Mouse (Mus musculus) kidney, postnatal 36 days (tissue): ENCODE measurements around the gene Arhgef10l.
"Not testable (repeated sequence)": the region's sequence is repeated elsewhere in the genome, so short reads cannot be mapped to it uniquely, and the experiment has no call there.

Source experiments
- DNase-seq, 2 experiments: peaks; one replicate each; pipeline ENCODE4 v3.0.0; 2021 to 2022; ENCODE audit warnings: mixed read lengths in 2 of 2

Gene Arhgef10l

GRCm38 (mm10) chr4:140567911-140568480 is 97.8 kb downstream of the Arhgef10l start:
- DNase-seq: no peak

- DNase-seq: peak in 1 of 2 experiments; percentile 25
Measured at GRCm38 (mm10) chr4:140566785-140567184, 99.0 kb downstream of the Arhgef10l start.

- not testable (repeated sequence) for DNase-seq
Measured at GRCm38 (mm10) chr4:140564459-140564858, 101.4 kb downstream of the Arhgef10l start.

- DNase-seq: no peak
Measured at GRCm38 (mm10) chr4:140562461-140563178, 103.2 kb downstream of the Arhgef10l start.

- DNase-seq: no peak
Measured at GRCm38 (mm10) chr4:140561744-140562143, 104.1 kb downstream of the Arhgef10l start.

GRCm38 (mm10) chr4:140559862-140560261 is 106.0 kb downstream of the Arhgef10l start:
- DNase-seq: peak in 1 of 2 experiments; percentile 35

- no peak for DNase-seq
Measured at GRCm38 (mm10) chr4:140558193-140558592, 107.6 kb downstream of the Arhgef10l start.

GRCm38 (mm10) chr4:140556561-140556960 is 109.3 kb downstream of the Arhgef10l start:
- DNase-seq: no peak

GRCm38 (mm10) chr4:140555273-140555672 is 110.5 kb downstream of the Arhgef10l start:
- peak; percentile 43 to 81 for DNase-seq

- DNase-seq: no peak
Measured at GRCm38 (mm10) chr4:140554552-140554951, 111.3 kb downstream of the Arhgef10l start.

GRCm38 (mm10) chr4:140551766-140552165 is 114.0 kb downstream of the Arhgef10l start:
- no peak for DNase-seq

GRCm38 (mm10) chr4:140550670-140551069 is 115.1 kb downstream of the Arhgef10l start:
- DNase-seq: peak in 1 of 2 experiments; percentile 47

- DNase-seq: no peak
Measured at GRCm38 (mm10) chr4:140549975-140550374, 115.8 kb downstream of the Arhgef10l start.

- DNase-seq: peak; percentile 49 to 85
Measured at GRCm38 (mm10) chr4:140547488-140547887, 118.3 kb downstream of the Arhgef10l start.

- DNase-seq: peak; percentile 46 to 82
Measured at GRCm38 (mm10) chr4:140539125-140539524, 126.7 kb downstream of the Arhgef10l start.

GRCm38 (mm10) chr4:140537561-140538021 is 128.2 kb downstream of the Arhgef10l start:
- DNase-seq: no peak

- no peak for DNase-seq
Measured at GRCm38 (mm10) chr4:140535323-140535722, 130.5 kb downstream of the Arhgef10l start.

GRCm38 (mm10) chr4:140532270-140532669 is 133.5 kb downstream of the Arhgef10l start:
- DNase-seq: peak; percentile 44 to 52

GRCm38 (mm10) chr4:140531024-140531423 is 134.8 kb downstream of the Arhgef10l start:
- peak; percentile 71 to 85 for DNase-seq

GRCm38 (mm10) chr4:140529735-140530134 is 136.1 kb downstream of the Arhgef10l start:
- no peak for DNase-seq

GRCm38 (mm10) chr4:140528443-140528842 is 137.4 kb downstream of the Arhgef10l start:
- no peak for DNase-seq

GRCm38 (mm10) chr4:140525674-140526177 is 140.1 kb downstream of the Arhgef10l start:
- peak in 1 of 2 experiments; percentile 40 for DNase-seq

GRCm38 (mm10) chr4:140524927-140525326 is 140.9 kb downstream of the Arhgef10l start:
- DNase-seq: peak; percentile 41 to 59

- no peak for DNase-seq
Measured at GRCm38 (mm10) chr4:140522873-140523272, 142.9 kb downstream of the Arhgef10l start.
